Mouse (Mus musculus): ENCODE measurements at regions not wholly inside any gene's neighbourhood (a gene's known extent, or its start where the extent isn't known, plus 50 kb on each side); places are given as distances from the start of the nearest gene placed in this dataset.

DNA sequence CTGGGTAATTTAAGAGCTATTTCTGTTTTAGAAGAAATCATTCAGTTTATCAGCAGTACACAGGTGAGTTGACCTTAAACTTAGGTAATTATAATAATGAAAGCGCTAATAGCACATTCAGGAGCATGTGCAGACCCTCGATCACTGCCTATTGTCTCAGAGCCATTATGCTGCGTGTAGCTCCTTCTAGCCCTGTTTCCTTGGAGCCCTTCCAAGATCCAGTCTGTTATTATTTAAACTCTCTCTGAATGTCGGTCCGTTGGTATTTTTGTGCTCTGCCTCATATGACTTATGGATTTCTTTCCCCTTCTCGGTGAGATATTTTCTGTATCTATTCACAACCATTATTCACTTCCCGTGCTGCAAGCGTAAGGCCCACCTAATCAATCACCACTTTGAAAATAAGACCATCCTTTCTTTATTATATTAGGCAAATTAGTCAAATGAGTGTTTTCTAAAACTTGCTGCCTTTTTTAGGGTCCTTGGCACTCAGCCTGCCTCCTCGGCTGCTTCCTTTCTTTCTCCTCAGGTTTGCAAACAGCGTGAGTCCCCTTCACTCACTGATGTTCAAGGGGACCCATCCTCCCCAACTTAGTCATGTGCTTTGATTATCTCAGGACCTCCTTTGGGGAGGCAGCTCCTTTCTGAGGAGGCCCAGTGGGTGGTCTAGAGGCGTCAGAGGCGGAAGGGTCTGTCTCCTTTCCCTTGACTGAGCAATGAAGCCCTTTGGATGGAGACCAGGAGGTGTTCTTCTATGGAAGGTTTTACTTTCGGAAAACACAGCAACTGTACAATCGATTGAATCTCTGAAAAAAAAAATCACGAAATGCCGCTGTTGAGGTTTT lies 152.9 kb downstream of the Cdca7 start:
- TF ChIP-seq POLR2A (IDR thresholded peaks at IDR 0.05; ENCODE audit: borderline replicate concordance, insufficient read depth, low read length), result no peak
- no peak for TF ChIP-seq CTCF (IDR thresholded peaks at IDR 0.05; ENCODE audit: borderline replicate concordance, insufficient read depth, low read depth, low read length)
